Mouse (Mus musculus): ENCODE data around the gene Drosha. TPM values are rescaled to one million over a fixed set of nuclear protein-coding genes. Genes with fewer than 3 reads are reported as not detected.

Drosha gene
- polyA plus RNA-seq, 1 experiment: 50.3 TPM

DNA sequence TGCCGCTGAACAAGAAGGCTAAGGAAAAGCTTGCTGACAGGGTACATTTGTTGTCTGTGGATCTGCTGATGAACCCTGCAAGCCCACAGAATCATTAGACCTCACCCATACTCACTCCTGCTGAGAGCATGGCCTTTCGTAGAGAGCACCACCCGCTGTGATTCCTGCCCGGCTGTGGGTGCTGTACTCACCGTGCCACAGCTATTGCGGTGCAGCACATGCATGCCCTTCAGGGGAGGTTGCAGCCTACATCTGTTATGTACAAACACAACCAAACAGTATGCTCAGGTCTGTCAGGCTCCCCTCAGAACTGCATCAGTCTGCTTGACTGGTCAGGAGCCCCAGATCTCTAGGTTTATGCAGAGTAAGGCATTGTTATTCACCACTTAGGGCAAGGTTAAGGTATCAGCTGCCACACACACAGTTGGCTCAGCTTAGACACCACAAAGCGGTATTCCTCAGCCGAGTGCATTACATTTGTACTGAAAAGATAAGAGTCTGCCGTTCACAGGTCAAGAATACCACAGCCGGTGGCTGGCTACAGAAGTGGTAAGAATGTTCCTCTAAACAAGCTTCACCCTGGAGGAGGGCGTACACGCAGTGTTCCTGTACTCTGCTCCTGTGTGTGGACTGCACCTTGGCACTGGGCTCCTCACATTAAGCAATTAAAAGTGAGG lies 33.4 kb downstream of the Drosha start:
- no peak for DNase-seq
- H3K4me3 ChIP-seq (replicated peaks; ENCODE audit: insufficient read depth, low read depth, low read length): no peak overlapping the region
- no peak for TF ChIP-seq POLR2A (IDR thresholded peaks at IDR 0.05; ENCODE audit: borderline replicate concordance, insufficient read depth, low read length)
- TF ChIP-seq CTCF (IDR thresholded peaks at IDR 0.05; ENCODE audit: borderline replicate concordance, insufficient read depth, low read depth, low read length): no peak
- H3K27ac ChIP-seq (ENCODE audit: insufficient read depth, low read length): no peak overlapping the region
- no peaks in the 10 kb centered on the region for H3K4me1 ChIP-seq (ENCODE audit: control insufficient read depth, insufficient read depth, low read length)
- 90% methylated on average over 12 of the region's 12 CpGs for WGBS
- no peaks in the 10 kb centered on the region for H3K27me3 ChIP-seq (ENCODE audit: control insufficient read depth, insufficient read depth, low read length)

- H3K27ac ChIP-seq (ENCODE audit: insufficient read depth, low read length): no peak overlapping the region
- TF ChIP-seq CTCF (IDR thresholded peaks at IDR 0.05; ENCODE audit: borderline replicate concordance, insufficient read depth, low read depth, low read length) (no peak), POLR2A (IDR thresholded peaks at IDR 0.05; ENCODE audit: borderline replicate concordance, insufficient read depth, low read length) (no peak)
- no peak overlapping the region for H3K4me3 ChIP-seq (replicated peaks; ENCODE audit: insufficient read depth, low read depth, low read length)
- WGBS: 90% methylated on average over 3 of the region's 3 CpGs
- no peaks in the 10 kb centered on the region for H3K4me1 ChIP-seq (ENCODE audit: control insufficient read depth, insufficient read depth, low read length)
- DNase-seq: no peak
- no peaks in the 10 kb centered on the region for H3K27me3 ChIP-seq (ENCODE audit: control insufficient read depth, insufficient read depth, low read length)
Observed at GRCm38 (mm10) chr15:12858645-12859044, 34.0 kb downstream of the Drosha start.

DNA sequence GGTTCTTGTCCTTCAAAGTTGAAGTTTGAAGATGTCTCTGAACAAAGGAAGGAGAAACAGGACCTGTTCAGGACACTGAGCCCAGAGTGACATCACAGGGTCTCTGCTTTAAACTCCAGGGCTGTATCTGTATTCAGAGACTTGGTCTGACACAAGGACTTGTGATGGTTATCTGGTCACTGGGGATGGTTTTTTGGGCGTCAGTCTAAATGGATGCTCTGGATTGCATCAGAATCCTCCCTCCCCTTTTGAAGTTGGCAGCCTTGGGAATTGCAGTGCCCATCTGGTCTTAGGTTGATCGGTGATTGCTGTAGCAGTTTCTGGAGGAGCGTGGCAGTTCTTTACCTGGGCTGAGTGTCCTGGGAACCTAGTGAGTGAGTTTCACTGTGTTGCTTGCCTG lies 37.4 kb downstream of the Drosha start:
- no peaks in the 10 kb centered on the region for H3K4me1 ChIP-seq (ENCODE audit: control insufficient read depth, insufficient read depth, low read length)
- no peaks in the 10 kb centered on the region for H3K27me3 ChIP-seq (ENCODE audit: control insufficient read depth, insufficient read depth, low read length)
- 36% methylated on average over 3 of the region's 3 CpGs for WGBS
- no peak for TF ChIP-seq CTCF (IDR thresholded peaks at IDR 0.05; ENCODE audit: borderline replicate concordance, insufficient read depth, low read depth, low read length)
- TF ChIP-seq POLR2A (IDR thresholded peaks at IDR 0.05; ENCODE audit: borderline replicate concordance, insufficient read depth, low read length): no peak
- no peak overlapping the region for H3K4me3 ChIP-seq (replicated peaks; ENCODE audit: insufficient read depth, low read depth, low read length)
- no peak overlapping the region for H3K27ac ChIP-seq (ENCODE audit: insufficient read depth, low read length)
- no peak for DNase-seq

DNA sequence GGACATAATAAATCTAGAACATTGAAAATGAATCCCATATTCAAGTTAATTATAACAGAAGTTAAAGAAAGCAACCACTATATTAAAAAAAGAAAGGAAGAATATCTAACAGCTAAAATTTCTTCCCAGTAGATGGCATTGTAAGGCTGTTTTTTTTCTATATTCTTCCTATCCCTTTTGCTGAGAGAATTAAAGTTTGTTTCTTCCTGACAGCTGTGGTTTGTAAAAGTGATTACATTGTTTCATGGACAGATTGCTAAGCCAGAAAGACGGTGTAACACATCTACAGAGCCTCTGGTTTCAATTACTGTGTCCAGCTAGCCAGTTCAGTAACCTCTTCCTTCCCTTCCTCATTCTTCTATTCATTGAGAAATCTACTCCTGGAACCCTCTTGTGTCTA lies 39.1 kb downstream of the Drosha start:
- TF ChIP-seq CTCF (IDR thresholded peaks at IDR 0.05; ENCODE audit: borderline replicate concordance, insufficient read depth, low read depth, low read length) (no peak), POLR2A (IDR thresholded peaks at IDR 0.05; ENCODE audit: borderline replicate concordance, insufficient read depth, low read length) (no peak)
- DNase-seq: no peak
- 71% methylated on average over 1 of the region's 1 CpGs for WGBS
- no peak overlapping the region for H3K27ac ChIP-seq (ENCODE audit: insufficient read depth, low read length)
- H3K4me3 ChIP-seq (replicated peaks; ENCODE audit: insufficient read depth, low read depth, low read length): no peak overlapping the region
- no peaks in the 10 kb centered on the region for H3K4me1 ChIP-seq (ENCODE audit: control insufficient read depth, insufficient read depth, low read length)
- H3K27me3 ChIP-seq (ENCODE audit: control insufficient read depth, insufficient read depth, low read length): no peaks in the 10 kb centered on the region

DNA sequence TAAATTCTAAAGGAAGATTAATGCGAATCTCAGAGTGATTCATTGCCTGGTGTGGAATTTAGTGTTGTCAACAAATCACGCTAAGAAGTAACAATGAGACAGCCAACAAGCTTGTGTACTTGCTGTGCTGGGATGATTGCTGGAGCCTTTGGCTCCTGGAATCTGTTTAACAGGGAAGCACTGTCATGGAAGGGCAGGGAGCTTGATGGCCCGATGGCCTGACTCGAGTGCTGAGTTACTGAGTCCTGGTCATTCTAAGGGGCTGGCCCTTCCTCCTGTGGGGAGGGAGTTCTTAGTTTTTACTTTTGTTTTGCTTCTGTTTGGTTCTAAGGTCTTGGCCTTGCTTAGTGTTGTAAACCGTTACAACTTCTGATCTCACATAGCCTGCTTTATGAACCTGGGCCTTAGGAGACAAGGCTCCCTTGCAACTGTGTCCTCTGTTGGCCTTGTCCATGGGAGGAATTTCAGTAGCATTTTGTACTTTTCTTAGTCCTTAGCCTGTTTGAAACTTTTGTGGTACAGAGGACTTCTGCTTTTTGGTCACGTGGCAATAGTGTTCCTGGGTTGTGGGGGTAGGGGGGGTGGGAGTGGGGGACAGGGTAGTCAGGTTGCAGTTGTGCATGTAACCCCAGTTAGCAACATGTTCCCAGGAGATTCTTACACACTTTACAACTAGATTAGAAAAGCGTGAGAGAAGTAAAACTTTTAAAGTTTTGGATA lies 41.1 kb downstream of the Drosha start:
- DNase-seq: no peak
- Histone ChIP-seq H3K4me3 (replicated peaks; ENCODE audit: insufficient read depth, low read depth, low read length) (no peak overlapping the region), H3K4me1 (ENCODE audit: control insufficient read depth, insufficient read depth, low read length) (no peaks in the 10 kb centered on the region), H3K27ac (ENCODE audit: insufficient read depth, low read length) (no peak overlapping the region), H3K27me3 (ENCODE audit: control insufficient read depth, insufficient read depth, low read length) (no peaks in the 10 kb centered on the region)
- 84% methylated on average over 7 of the region's 7 CpGs for WGBS
- no peak for TF ChIP-seq POLR2A (IDR thresholded peaks at IDR 0.05; ENCODE audit: borderline replicate concordance, insufficient read depth, low read length)
- TF ChIP-seq CTCF (IDR thresholded peaks at IDR 0.05; ENCODE audit: borderline replicate concordance, insufficient read depth, low read depth, low read length): no peak

GRCm38 (mm10) chr15:12867269-12867668 lies 42.7 kb downstream of the Drosha start:
- no peak for DNase-seq
- WGBS: 73% methylated on average over 8 of the region's 8 CpGs

DNA sequence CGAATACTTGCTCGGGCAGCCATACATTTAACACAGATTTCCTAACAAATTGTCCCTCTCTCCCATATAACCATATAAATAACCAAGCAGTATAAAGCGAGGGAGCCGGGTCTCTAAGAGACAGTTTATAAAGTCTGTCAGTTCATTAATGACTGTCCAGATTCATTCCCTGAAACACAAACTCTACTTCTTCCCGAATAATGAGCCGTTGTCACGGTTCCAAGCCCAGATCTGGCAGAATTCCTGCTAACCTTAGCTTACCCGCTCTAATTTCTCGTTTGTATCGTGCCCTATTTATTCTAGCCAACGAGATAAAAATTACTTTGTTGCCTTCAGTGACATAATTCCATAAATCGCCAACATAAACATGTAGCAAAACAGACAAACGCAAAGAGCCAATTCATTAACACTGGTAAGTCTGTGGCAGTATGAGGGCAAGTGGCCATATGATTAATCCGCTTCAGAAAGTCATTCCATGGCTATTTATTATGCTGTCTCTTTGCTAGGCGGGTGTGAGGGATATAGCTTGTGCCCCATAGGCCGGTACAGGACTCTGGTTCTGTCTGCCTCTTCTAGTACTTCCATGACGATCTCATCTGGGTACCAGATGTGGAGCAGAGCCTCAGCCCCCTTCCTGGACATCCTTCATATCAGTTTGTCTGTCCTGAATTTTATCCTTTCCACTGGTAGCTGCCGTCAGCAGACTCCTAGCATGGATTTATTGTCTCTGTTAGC lies 51.0 kb downstream of the Drosha start:
- TF ChIP-seq POLR2A (IDR thresholded peaks at IDR 0.05; ENCODE audit: borderline replicate concordance, insufficient read depth, low read length): no peak
- no peak for TF ChIP-seq CTCF (IDR thresholded peaks at IDR 0.05; ENCODE audit: borderline replicate concordance, insufficient read depth, low read depth, low read length)
- H3K4me1 ChIP-seq (ENCODE audit: control insufficient read depth, insufficient read depth, low read length): no peaks in the 10 kb centered on the region
- no peak overlapping the region for H3K27ac ChIP-seq (ENCODE audit: insufficient read depth, low read length)
- WGBS: 44% methylated on average over 18 of the region's 18 CpGs
- peak in 1 of 2 experiments; percentile 22 for DNase-seq
- H3K27me3 ChIP-seq (ENCODE audit: control insufficient read depth, insufficient read depth, low read length): no peaks in the 10 kb centered on the region
- no peak overlapping the region for H3K4me3 ChIP-seq (replicated peaks; ENCODE audit: insufficient read depth, low read depth, low read length)

More at GRCm38 (mm10) chr15:12867269-12867668, 42.7 kb downstream of the Drosha start:
- H3K27me3 ChIP-seq (ENCODE audit: control insufficient read depth, insufficient read depth, low read length): no peaks in the 10 kb centered on the region
- TF ChIP-seq POLR2A (IDR thresholded peaks at IDR 0.05; ENCODE audit: borderline replicate concordance, insufficient read depth, low read length) (no peak), CTCF (IDR thresholded peaks at IDR 0.05; ENCODE audit: borderline replicate concordance, insufficient read depth, low read depth, low read length) (no peak)
- no peak overlapping the region for H3K4me3 ChIP-seq (replicated peaks; ENCODE audit: insufficient read depth, low read depth, low read length)
- H3K27ac ChIP-seq (ENCODE audit: insufficient read depth, low read length): no peak overlapping the region
- H3K4me1 ChIP-seq (ENCODE audit: control insufficient read depth, insufficient read depth, low read length): no peaks in the 10 kb centered on the region
